Mouse (Mus musculus) left cerebral cortex, postnatal 14 days (tissue): ENCODE measurements around the gene Tns1. TPM values are rescaled to one million over a fixed set of nuclear protein-coding genes. Genes with fewer than 3 reads are reported as not detected.

Source experiments
- DNase-seq, 2 experiments: peaks; one replicate each; pipeline ENCODE4 v3.0.0; 2021 to 2022; ENCODE audit warnings: low spot score in 2 of 2, mixed read lengths in 1 of 2
- intact Hi-C: fragments of 180-260 bp; cut with DNase I; formaldehyde crosslinking; loops from one replicate; pipeline ENCODE4 v1.15.1; 2025
- total RNA-seq, 2 experiments: library from RNA; stranded (reverse); gene quantifications; 2 replicates each; pipeline ENCODE4 v1.2.3; 2021

The Tns1 gene
- total RNA-seq, 2 experiments from 2014 or later, result 30.2 to 39.1 TPM

GRCm38 (mm10) chr1:74070001-74070551, 54.2 kb downstream of the Tns1 start:
- intact Hi-C loops, result no loop called here
- DNase-seq, result no peak

GRCm38 (mm10) chr1:74069085-74069835, 55.0 kb downstream of the Tns1 start:
- intact Hi-C loops, result no loop called here
- no peak for DNase-seq

DNA sequence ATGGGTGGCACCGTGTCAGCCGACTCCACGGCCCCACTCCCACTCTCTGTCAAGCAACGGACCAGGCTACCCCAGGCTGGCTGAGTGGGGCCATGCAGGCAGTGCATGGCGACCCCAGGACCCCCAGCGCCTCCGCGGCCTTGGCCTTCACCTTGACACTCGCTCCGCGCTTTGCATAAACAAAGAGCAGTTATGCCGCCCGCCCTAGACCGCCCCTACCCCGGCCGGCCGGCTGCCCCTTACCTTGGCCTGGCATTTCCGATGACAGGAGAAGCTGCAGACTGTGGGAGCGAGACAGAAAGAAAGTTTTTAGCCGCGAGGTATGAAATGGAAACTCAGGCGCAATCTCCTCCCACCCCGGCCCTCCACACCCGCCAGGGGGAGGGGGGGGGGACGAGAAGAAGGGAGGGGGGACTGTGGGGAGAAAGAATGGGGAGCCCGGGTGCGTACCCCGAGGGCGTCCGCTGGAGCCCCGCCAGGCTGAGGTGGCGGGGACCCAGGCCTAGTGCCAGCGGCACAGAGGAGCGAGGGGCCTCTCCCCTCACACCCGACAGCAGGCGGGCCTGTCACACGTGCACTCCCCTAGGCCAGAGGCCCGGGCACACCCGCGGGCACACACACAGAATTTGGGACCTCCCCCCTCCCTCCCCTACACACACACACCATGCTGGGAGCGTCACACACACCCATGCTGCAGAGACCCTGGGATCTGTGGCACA, 55.7 kb downstream of the Tns1 start:
- intact Hi-C loops, result no loop called here
- no peak for DNase-seq

- intact Hi-C loops, result no loop called here
- DNase-seq, result no peak
Measured at GRCm38 (mm10) chr1:74067866-74068265, 56.4 kb downstream of the Tns1 start.

GRCm38 (mm10) chr1:74066576-74066975, 57.7 kb downstream of the Tns1 start:
- no peak for DNase-seq
- intact Hi-C loops, result no loop called here

GRCm38 (mm10) chr1:74066061-74066460, 58.2 kb downstream of the Tns1 start:
- no peak for DNase-seq
- intact Hi-C loops, result no loop called here

- DNase-seq, result no peak
- intact Hi-C loops, result no loop called here
Measured at GRCm38 (mm10) chr1:74060046-74060445, 64.2 kb downstream of the Tns1 start.

DNA sequence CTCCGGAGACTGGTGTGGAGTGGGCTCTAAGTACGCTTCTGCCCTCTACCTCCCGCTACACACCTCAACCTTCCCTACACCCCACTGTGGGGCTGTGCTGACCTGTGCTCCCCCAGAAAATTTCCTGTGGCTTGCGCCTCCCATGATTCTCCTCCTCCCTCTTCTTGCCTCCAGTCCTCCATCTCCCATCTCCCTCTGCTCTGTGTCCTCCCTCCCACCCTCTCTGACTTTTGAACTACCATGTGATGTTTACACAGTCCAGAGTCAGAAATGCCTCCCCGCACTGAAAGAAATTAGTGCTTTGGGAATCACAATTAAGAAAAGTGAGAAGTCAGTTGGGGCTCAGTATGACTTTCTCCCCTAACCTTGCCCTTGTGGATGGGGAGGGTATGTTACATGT, 64.7 kb downstream of the Tns1 start:
- DNase-seq, result no peak
- intact Hi-C loops, result no loop called here

GRCm38 (mm10) chr1:74058771-74059170, 65.5 kb downstream of the Tns1 start:
- intact Hi-C loops, result no loop called here
- DNase-seq, result no peak

- intact Hi-C loops, result no loop called here
- DNase-seq, result no peak
Measured at GRCm38 (mm10) chr1:74058309-74058708, 65.9 kb downstream of the Tns1 start.

- intact Hi-C loops, result no loop called here
- no peak for DNase-seq
Measured at GRCm38 (mm10) chr1:74057501-74057900, 66.7 kb downstream of the Tns1 start.

DNA sequence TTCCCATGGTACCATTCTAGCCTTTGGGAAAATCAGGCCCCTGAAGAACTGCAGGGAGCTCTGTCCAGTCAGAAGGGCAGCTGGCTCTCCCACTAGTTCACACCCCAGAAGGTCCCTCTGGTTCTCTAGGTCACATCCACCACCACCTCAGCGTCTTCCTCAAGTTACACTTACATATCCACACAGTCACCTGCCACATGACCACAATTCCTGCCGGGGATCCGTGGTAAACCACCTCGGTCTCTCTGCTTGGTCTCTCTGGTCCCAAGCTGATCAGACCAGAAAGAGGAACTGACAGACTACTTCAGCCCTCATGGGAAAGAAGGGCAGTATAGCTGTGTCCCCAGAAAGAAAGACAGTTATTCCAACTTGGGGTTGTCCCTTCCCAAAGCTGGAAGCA, 68.7 kb downstream of the Tns1 start:
- DNase-seq, result no peak
- intact Hi-C loops, result no loop called here

GRCm38 (mm10) chr1:74054471-74054870, 69.8 kb downstream of the Tns1 start:
- intact Hi-C loops, result no loop called here
- no peak for DNase-seq

DNA sequence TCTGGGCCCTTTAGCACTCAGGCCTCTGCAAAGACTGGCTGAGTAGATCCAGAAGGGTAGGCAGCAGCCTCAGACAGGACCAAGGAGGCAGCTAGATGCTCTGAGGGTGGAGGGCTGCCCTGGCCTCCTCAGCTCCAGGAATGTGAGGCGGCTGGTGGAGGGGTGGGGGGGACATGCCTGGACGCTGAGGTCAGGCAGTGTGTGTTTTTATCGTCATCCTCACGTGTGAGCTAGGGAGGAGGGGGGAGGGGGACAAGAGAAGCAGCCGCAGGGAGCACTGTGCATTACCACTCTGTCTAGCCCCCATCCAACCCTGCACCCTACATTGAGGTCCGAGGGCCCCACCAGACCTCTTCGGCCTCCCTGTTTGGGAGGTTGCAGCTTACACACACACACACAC, 70.2 kb downstream of the Tns1 start:
- intact Hi-C loops, result no loop called here
- DNase-seq, result no peak

DNA sequence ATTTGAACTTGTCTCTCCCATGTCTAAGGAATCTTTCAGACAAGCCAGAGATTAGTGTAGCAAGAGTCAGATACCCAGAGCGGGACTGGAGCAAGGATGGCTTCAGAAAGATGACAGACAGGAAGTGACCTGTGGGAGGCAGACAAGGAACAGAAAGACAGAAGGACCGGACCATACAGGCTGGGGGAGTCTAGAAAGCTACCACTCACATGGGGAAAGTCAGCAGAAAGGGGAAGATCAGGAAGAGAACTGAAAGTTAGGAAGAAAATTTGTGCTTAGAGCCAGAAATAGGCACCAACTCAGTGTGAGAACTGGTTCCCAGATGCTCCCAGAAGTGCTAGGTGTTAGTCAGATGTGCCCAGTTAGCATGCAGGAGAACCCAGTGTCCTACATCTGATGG, 71.2 kb downstream of the Tns1 start:
- DNase-seq, result peak in 1 of 2 experiments; percentile 16
- intact Hi-C loops, result no loop called here

GRCm38 (mm10) chr1:74051349-74051748, 72.9 kb downstream of the Tns1 start:
- DNase-seq, result no peak

DNA sequence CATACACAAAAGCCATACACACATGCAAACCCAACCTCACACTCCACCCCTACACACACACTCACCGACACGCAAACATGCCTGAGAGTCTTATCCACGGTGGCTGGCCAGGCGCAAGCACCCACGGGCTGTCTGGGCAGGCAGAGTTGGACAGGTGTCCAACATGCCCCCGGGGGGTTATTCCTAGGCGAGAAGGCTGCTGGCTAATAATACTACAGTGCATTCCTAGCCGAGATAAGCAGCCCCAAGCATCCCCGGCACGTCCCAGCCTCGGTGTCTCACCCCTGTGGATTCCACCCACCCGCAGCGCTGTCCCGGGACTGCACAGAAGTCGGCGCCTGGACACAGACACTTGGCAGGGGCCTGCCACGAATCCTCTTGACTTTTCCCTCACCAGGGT, 74.8 kb downstream of the Tns1 start:
- no peak for DNase-seq
- intact Hi-C loops, result no loop called here

More at GRCm38 (mm10) chr1:74051349-74051748, 72.9 kb downstream of the Tns1 start:
- intact Hi-C loops, result no loop called here

GRCm38 (mm10) chr1:74047722-74048121, 76.5 kb downstream of the Tns1 start:
- intact Hi-C loops, result no loop called here
- no peak for DNase-seq

GRCm38 (mm10) chr1:74047311-74047710, 76.9 kb downstream of the Tns1 start:
- intact Hi-C loops, result no loop called here
- DNase-seq, result no peak

- intact Hi-C loops, result no loop called here
- DNase-seq, result no peak
Measured at GRCm38 (mm10) chr1:74045034-74045433, 79.2 kb downstream of the Tns1 start.

- intact Hi-C loops, result no loop called here
- no peak for DNase-seq
Measured at GRCm38 (mm10) chr1:74044421-74044820, 79.8 kb downstream of the Tns1 start.
